Mouse (Mus musculus): ENCODE data around the gene Cyp1a1.

GRCm38 (mm10) chr9:57658970-57659369, 28.8 kb upstream of the Cyp1a1 start:
- TF ChIP-seq CTCF (IDR thresholded peaks at IDR 0.05; ENCODE audit: control insufficient read depth, insufficient read depth, insufficient replicate concordance, low read depth, low read length): no peak
- TF ChIP-seq POLR2A (IDR thresholded peaks at IDR 0.05; ENCODE audit: control insufficient read depth, low read depth, low read length): no peak

All from testis, adult 2 months (tissue).